Mouse (Mus musculus) erythroid progenitor cell, adult 5-6 weeks (primary cell): Measurements from ENCODE around the gene Clrn3. TPM values are rescaled to one million over a fixed set of nuclear protein-coding genes. Genes with fewer than 3 reads are reported as not detected.

Source experiments
- total RNA-seq, 2 experiments: library from RNA; stranded (forward) in 1 of 2; stranded (reverse) in 1 of 2; fragments of 150-400 nt in 1 of 2; fragments of 186-747, 209-891 nt in 1 of 2; gene quantifications; 2 replicates each; pipeline versions ENCODE4 v1.2.3 to v1.2.4; 2015 to 2017; ENCODE audit warnings: low replicate concordance in 2 of 2

The Clrn3 gene
- total RNA-seq, 2 experiments from 2014 or later, result not detected

Other genes starting within 250 kb of the Clrn3 start
- not detected in 2 replicates for gene Foxi2, start 118.3 kb downstream of the Clrn3 start, total RNA-seq (2015; ENCODE audit: low replicate concordance)
- not detected in 2 replicates for gene Foxi2, start 118.3 kb downstream of the Clrn3 start, total RNA-seq (2017; ENCODE audit: low replicate concordance)
- gene Ptpre, start 8.8 kb upstream of the Clrn3 start, total RNA-seq (2015; ENCODE audit: low replicate concordance), result 10.8 and 13.0 TPM in 2 replicates
- 6.1 and 6.3 TPM in 2 replicates for gene Ptpre, start 8.8 kb upstream of the Clrn3 start, total RNA-seq (2017; ENCODE audit: low replicate concordance)
- gene Mki67, start 187.7 kb upstream of the Clrn3 start, total RNA-seq (2015; ENCODE audit: low replicate concordance), result 3,888 and 3,969 TPM in 2 replicates
- gene Mki67, start 187.7 kb upstream of the Clrn3 start, total RNA-seq (2017; ENCODE audit: low replicate concordance), result 4,642 and 5,347 TPM in 2 replicates